Comparison of ENCODE assay signal across 13 mouse cellular contexts in the genomic region with DNA sequence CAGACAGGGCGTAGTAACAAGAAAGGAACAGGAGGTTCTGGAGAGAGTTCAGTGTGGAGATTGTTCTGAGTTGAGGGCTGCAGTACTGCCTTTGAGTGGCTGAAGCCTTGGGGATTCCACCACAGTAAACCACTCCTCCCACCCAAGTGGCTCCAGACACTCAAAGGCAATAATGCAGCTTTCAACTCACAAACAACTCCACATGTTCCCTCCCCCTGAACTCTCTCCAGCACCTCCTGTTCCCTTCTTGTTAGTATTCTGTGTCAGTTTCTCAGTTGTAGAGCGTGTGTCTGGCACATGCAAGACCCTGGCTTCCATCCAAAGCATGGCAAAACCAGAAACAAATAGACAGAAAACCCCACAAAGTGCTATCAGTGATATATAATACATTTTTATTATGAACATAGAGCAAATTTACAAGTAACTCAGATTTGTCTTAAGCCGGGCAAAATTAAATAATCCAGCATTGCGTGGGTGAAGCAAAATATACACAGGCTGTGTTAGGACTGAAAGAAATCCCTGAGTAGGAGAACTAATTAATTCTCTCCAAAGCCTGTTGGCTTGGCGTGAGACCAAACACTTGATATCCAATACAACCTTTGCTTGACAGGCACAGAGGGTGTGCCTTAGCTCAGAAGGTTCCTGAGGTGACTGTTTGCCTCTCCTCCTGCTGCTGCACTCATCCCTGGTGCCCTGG. TPM values are rescaled to one million over a fixed set of nuclear protein-coding genes. Genes with fewer than 3 reads are reported as not detected.
DNase-seq lines count a peak whose midpoint lies in the region; ATAC-seq and TF ChIP-seq lines count a peak whose summit lies in the region.
"Not testable (repeated sequence)": the region's sequence is repeated elsewhere in the genome, so short reads cannot be mapped to it uniquely, and the experiment has no call there.
"Had no signal": no experiment of that assay in that cellular context is flagged by ENCODE, and none has a peak within 500 bp of the region (broad histone marks: within the 10 kb centered on the region; RNA-seq: fewer than 3 reads in every experiment).

No protein-coding gene starts in this region.

- not testable (repeated sequence) for H3K9ac ChIP-seq in forebrain, embryonic 12.5 days; hindbrain, embryonic 12.5 days; lung, postnatal 0 days (replicated peaks; ENCODE audit: low read depth); neural tube, embryonic 14.5 days (replicated peaks; ENCODE audit: low read depth, low read length)

- not testable (repeated sequence) for H3K4me3 ChIP-seq in forebrain, embryonic 12.5 days (replicated peaks); hindbrain, embryonic 12.5 days; lung, postnatal 0 days (ENCODE audit: low read depth, low read length); neural tube, embryonic 14.5 days (ENCODE audit: low read depth, low read length)

- TF ChIP-seq CTCF in lung, postnatal 0 days (IDR thresholded peaks at IDR 0.05) = not testable (repeated sequence)

- ATAC-seq in forebrain, embryonic 12.5 days (ENCODE audit: low FRiP score) = peak; percentile 86; the same call in 1 of the 2 replicates
- peak; percentile 68; the same call in 1 of the 2 replicates for ATAC-seq in hindbrain, embryonic 12.5 days (ENCODE audit: low FRiP score)
- peak; percentile 55 for ATAC-seq in lung, postnatal 0 days
- ATAC-seq in neural tube, embryonic 14.5 days (ENCODE audit: low read depth) = peak; percentile 74; the same call in 1 of the 2 replicates

- peak; percentile 14 for DNase-seq in MN1 (ENCODE audit: low spot score)
- DNase-seq in cerebellum, adult 18-20 months = peak; percentile 7 to 11
- DNase-seq in kidney, postnatal 14 days = peak; percentile 38
- DNase-seq in layer of hippocampus, postnatal 25 days (ENCODE audit: extremely low spot score in 1 of 2, low spot score in 1 of 2) = peak; percentile 15 to 34
- DNase-seq in lung, postnatal 0 days (ENCODE audit: low spot score) = not testable (repeated sequence)

- H3K9me3 ChIP-seq in forebrain, embryonic 12.5 days; hindbrain, embryonic 12.5 days (replicated peaks); lung, postnatal 0 days (ENCODE audit: low read length); neural tube, embryonic 14.5 days (ENCODE audit: control insufficient read depth, low read length): not testable (repeated sequence)

- not testable (repeated sequence) for H3K4me2 ChIP-seq in forebrain, embryonic 12.5 days; hindbrain, embryonic 12.5 days (replicated peaks); lung, postnatal 0 days (replicated peaks; ENCODE audit: low read depth, low read length); neural tube, embryonic 14.5 days (ENCODE audit: low read depth, low read length)

- 51% methylated on average over 4 of the region's 5 CpGs for WGBS in forebrain, embryonic 12.5 days
- 60% methylated on average over 4 of the region's 5 CpGs for WGBS in hindbrain, embryonic 12.5 days
- WGBS in lung, postnatal 0 days = 53% methylated on average over 4 of the region's 5 CpGs
- 52% methylated on average over 4 of the region's 5 CpGs for WGBS in neural tube, embryonic 14.5 days

- not testable (repeated sequence) for H3K27ac ChIP-seq in forebrain, embryonic 12.5 days; hindbrain, embryonic 12.5 days; lung, postnatal 0 days (ENCODE audit: low read length); neural tube, embryonic 14.5 days (ENCODE audit: low read depth, low read length)

- not testable (repeated sequence) for H3K27me3 ChIP-seq in forebrain, embryonic 12.5 days; hindbrain, embryonic 12.5 days; lung, postnatal 0 days (replicated peaks; ENCODE audit: insufficient read depth, low read length); neural tube, embryonic 14.5 days (ENCODE audit: control insufficient read depth, insufficient read depth, low read length)

- H3K36me3 ChIP-seq in forebrain, embryonic 12.5 days (replicated peaks); hindbrain, embryonic 12.5 days; lung, postnatal 0 days (ENCODE audit: insufficient read depth, low read length); neural tube, embryonic 14.5 days (ENCODE audit: control insufficient read depth, insufficient read depth, low read length): not testable (repeated sequence)

- TF ChIP-seq EP300 in lung, postnatal 0 days (IDR thresholded peaks at IDR 0.05) = not testable (repeated sequence)

- not testable (repeated sequence) for H3K4me1 ChIP-seq in forebrain, embryonic 12.5 days; hindbrain, embryonic 12.5 days; lung, postnatal 0 days (ENCODE audit: insufficient read depth, low read depth, low read length); neural tube, embryonic 14.5 days (ENCODE audit: control insufficient read depth, insufficient read depth, low read length)

RNA-seq across cellular contexts. Expression of gene Ceacam1, which starts 15.9 kb away (rescaled TPM):
- polyA plus RNA-seq in forebrain, embryonic 12.5 days (2016; fragmentation: Nextera tagmentation; extraction: Ambion mirVana) = 0.23 and 0.51 TPM in 2 replicates
- polyA plus RNA-seq in hindbrain, embryonic 12.5 days (2016; fragmentation: Nextera tagmentation; extraction: Ambion mirVana) = 0.81 and 1.8 TPM in 2 replicates
- total RNA-seq in layer of hippocampus, postnatal 25 days (2021) = 1 to 10 TPM; 3.1 TPM
- polyA plus RNA-seq in lung, postnatal 0 days (2015; fragmentation: Nextera tagmentation; extraction: Ambion mirVana) = 21.7 and 23.5 TPM in 2 replicates
- polyA plus RNA-seq in neural tube, embryonic 14.5 days (2014; fragmentation: Nextera tagmentation; extraction: Ambion mirVana) = 1.1 and 1.2 TPM in 2 replicates

RNA-seq across cellular contexts. Expression of gene Cxcl17, which starts 48.8 kb away (rescaled TPM):
- 0.27 and 0.52 TPM in 2 replicates for polyA plus RNA-seq in forebrain, embryonic 12.5 days (2016; fragmentation: Nextera tagmentation; extraction: Ambion mirVana)
- polyA plus RNA-seq in hindbrain, embryonic 12.5 days (2016; fragmentation: Nextera tagmentation; extraction: Ambion mirVana) = 0.30 and 0.43 TPM in 2 replicates
- total RNA-seq in layer of hippocampus, postnatal 25 days (2021) = not detected
- 31.9 and 38.1 TPM in 2 replicates for polyA plus RNA-seq in lung, postnatal 0 days (2015; fragmentation: Nextera tagmentation; extraction: Ambion mirVana)
- 0.49 and 0.66 TPM in 2 replicates for polyA plus RNA-seq in neural tube, embryonic 14.5 days (2014; fragmentation: Nextera tagmentation; extraction: Ambion mirVana)
- total RNA-seq: adrenal gland, postnatal 4 days; heart, postnatal 10 days; left cerebral cortex, adult 2 months had no signal
- polyA plus RNA-seq: intestine, embryonic 14.5 days; liver, embryonic 12.5 days had no signal

Comparison
In these comparisons a context has a peak if more than half of its experiments do, and no peak if none do; other contexts are left out.
1. RNA of gene Cxcl17, which starts 48.8 kb away (polyA plus RNA-seq): 31.9 to 38.1 TPM in lung, postnatal 0 days; 0.49 to 0.66 TPM in neural tube, embryonic 14.5 days, 0.27 to 0.52 TPM in forebrain, embryonic 12.5 days and 0.30 to 0.43 TPM in hindbrain, embryonic 12.5 days; every median in the first group is over 10 times any median in the second.
2. Peak in every context shown above with its lines, with median percentiles within 50 percentile points of each other: ATAC-seq.